Mouse (Mus musculus) C2C12 (cell line): ENCODE measurements at regions not wholly inside any gene's neighbourhood (a gene's known extent, or its start where the extent isn't known, plus 50 kb on each side); places are given as distances from the start of the nearest gene placed in this dataset.

Source experiments
- H3K27me3 ChIP-seq: one replicate; pipeline ENCODE4 v1.6.1; 2011; ENCODE audit not compliant: control insufficient read depth, insufficient read depth, insufficient read length
- H3K36me3 ChIP-seq: one replicate; pipeline ENCODE4 v1.6.1; 2011; ENCODE audit not compliant: control insufficient read depth, insufficient read depth
- H3K4me3 ChIP-seq: one replicate; pipeline ENCODE4 v1.5.1; 2011; ENCODE audit warnings: mild to moderate bottlenecking, control low read depth; ENCODE audit not compliant: poor library complexity, insufficient read depth, severe bottlenecking
- H3K79me2 ChIP-seq: one replicate; pipeline ENCODE4 v1.6.1; 2011; ENCODE audit not compliant: control insufficient read depth, insufficient read depth
- H3K79me3 ChIP-seq: one replicate; pipeline ENCODE4 v1.6.1; 2011; ENCODE audit warnings: low read depth, control low read depth
- H3ac ChIP-seq: one replicate; pipeline ENCODE3; 2011; ENCODE audit warnings: low read depth; ENCODE audit not compliant: control insufficient read depth, insufficient read length
- CEBPB ChIP-seq: IDR thresholded peaks from one replicate; pipeline ENCODE4 v1.6.1; 2011; ENCODE audit warnings: low read depth, mild to moderate bottlenecking, control low read depth, moderate library complexity
- CTCF ChIP-seq: IDR thresholded peaks from one replicate; pipeline ENCODE4 v1.5.1; 2011; ENCODE audit not compliant: control insufficient read depth, insufficient read depth, insufficient read length
- FOSL1 ChIP-seq: IDR thresholded peaks from one replicate; pipeline ENCODE4 v1.8.0; 2011; ENCODE audit warnings: mild to moderate bottlenecking, low read length; ENCODE audit not compliant: poor library complexity, insufficient read depth, severe bottlenecking
- MAX ChIP-seq: IDR thresholded peaks from one replicate; pipeline ENCODE4 v1.6.1; 2011; ENCODE audit warnings: mild to moderate bottlenecking, control low read depth
- MYOD1 ChIP-seq: IDR thresholded peaks from one replicate; pipeline ENCODE4 v1.6.1; 2011; ENCODE audit warnings: low read depth; ENCODE audit not compliant: control insufficient read depth, insufficient read length
- MYOG ChIP-seq: IDR thresholded peaks from one replicate; pipeline ENCODE4 v1.6.1; 2011; ENCODE audit not compliant: control insufficient read depth, insufficient read length; ENCODE audit errors: extremely low read depth
- USF1 ChIP-seq: IDR thresholded peaks from one replicate; pipeline ENCODE4 v1.6.1; 2011; ENCODE audit warnings: low read depth, mild to moderate bottlenecking, control low read depth, moderate library complexity

GRCm38 (mm10) chr4:106127199-106127598 lies 188.8 kb upstream of the Usp24 start:
- H3K79me3 ChIP-seq: no peaks in the 10 kb centered on the region
- TF ChIP-seq FOSL1 (no peak), MYOD1 (no peak), USF1 (no peak), CEBPB (no peak), MAX (no peak), MYOG (no peak), CTCF (no peak)
- no peaks in the 10 kb centered on the region for H3K36me3 ChIP-seq
- H3K4me3 ChIP-seq: no peak overlapping the region
- no peaks in the 10 kb centered on the region for H3K79me2 ChIP-seq
- no peak overlapping the region for H3ac ChIP-seq
- no peaks in the 10 kb centered on the region for H3K27me3 ChIP-seq

GRCm38 (mm10) chr4:106127641-106128040 lies 188.4 kb upstream of the Usp24 start:
- Histone ChIP-seq H3K79me3 (no peaks in the 10 kb centered on the region), H3K27me3 (no peaks in the 10 kb centered on the region), H3K36me3 (no peaks in the 10 kb centered on the region), H3K79me2 (no peaks in the 10 kb centered on the region), H3ac (no peak overlapping the region), H3K4me3 (no peak overlapping the region)
- TF ChIP-seq MYOG (no peak), CTCF (no peak), MAX (no peak), MYOD1 (no peak), CEBPB (no peak), FOSL1 (no peak), USF1 (no peak)

GRCm38 (mm10) chr4:106129327-106129726 lies 186.7 kb upstream of the Usp24 start:
- Histone ChIP-seq H3K27me3 (no peaks in the 10 kb centered on the region), H3K79me2 (no peaks in the 10 kb centered on the region), H3K79me3 (no peaks in the 10 kb centered on the region), H3ac (no peak overlapping the region), H3K36me3 (no peaks in the 10 kb centered on the region), H3K4me3 (no peak overlapping the region)
- TF ChIP-seq CTCF (no peak), USF1 (no peak), MYOD1 (no peak), MAX (no peak), FOSL1 (no peak), CEBPB (no peak), MYOG (no peak)

- Histone ChIP-seq H3K4me3 (no peak overlapping the region), H3K36me3 (no peaks in the 10 kb centered on the region), H3K27me3 (no peaks in the 10 kb centered on the region), H3K79me3 (no peaks in the 10 kb centered on the region), H3K79me2 (no peaks in the 10 kb centered on the region), H3ac (no peak overlapping the region)
- TF ChIP-seq CEBPB (no peak), CTCF (no peak), USF1 (no peak), MYOG (no peak), MAX (no peak), MYOD1 (no peak), FOSL1 (no peak)
These were observed 186.2 kb upstream of the Usp24 start for GRCm38 (mm10) chr4:106129803-106130202.

- no peaks in the 10 kb centered on the region for H3K79me3 ChIP-seq
- no peaks in the 10 kb centered on the region for H3K36me3 ChIP-seq
- TF ChIP-seq MYOD1 (no peak), CEBPB (no peak), FOSL1 (no peak), MYOG (no peak), USF1 (no peak), CTCF (no peak), MAX (no peak)
- no peaks in the 10 kb centered on the region for H3K27me3 ChIP-seq
- no peak overlapping the region for H3ac ChIP-seq
- H3K4me3 ChIP-seq: no peak overlapping the region
- H3K79me2 ChIP-seq: no peaks in the 10 kb centered on the region
These were observed 182.0 kb upstream of the Usp24 start for GRCm38 (mm10) chr4:106133746-106134730.
